ENCODE assay signal across 24 mouse cellular contexts in genomic region chr19:11727304-11727703, GRCm38 (mm10). TPM values are rescaled to one million over a fixed set of nuclear protein-coding genes. Genes with fewer than 3 reads are reported as not detected.
"Had no signal": no experiment of that assay in that cellular context is flagged by ENCODE, and none has a peak within 500 bp of the region (broad histone marks: within the 10 kb centered on the region; RNA-seq: fewer than 3 reads in every experiment).

No protein-coding gene starts in this region.

- H3K36me3 ChIP-seq: intestine, embryonic 15.5 days; limb, embryonic 12.5 days; lung, embryonic 15.5 days; midbrain, embryonic 10.5 days; neural tube, embryonic 15.5 days had no signal

- H3K27ac ChIP-seq: intestine, embryonic 15.5 days; left cerebral cortex, adult 2 months; limb, embryonic 12.5 days; lung, embryonic 15.5 days; macrophage; midbrain, embryonic 10.5 days; neural tube, embryonic 15.5 days had no signal

- H3K4me3 ChIP-seq: intestine, embryonic 15.5 days; left cerebral cortex, adult 2 months; limb, embryonic 12.5 days; lung, embryonic 15.5 days; midbrain, embryonic 10.5 days; myocyte; neural tube, embryonic 15.5 days had no signal

- DNase-seq: kidney, adult 18-20 months; kidney, postnatal 14 days; lung, postnatal 14 days; midbrain, embryonic 14.5 days; right cerebral cortex, postnatal 4 days; spleen, adult 18-20 months; thymus, postnatal 36 days had no signal

- H3K9me3 ChIP-seq: intestine, embryonic 15.5 days; limb, embryonic 12.5 days; lung, embryonic 15.5 days; midbrain, embryonic 10.5 days; neural tube, embryonic 15.5 days had no signal

- ATAC-seq: intestine, embryonic 15.5 days had no signal

- H3K4me1 ChIP-seq: intestine, embryonic 15.5 days; limb, embryonic 12.5 days; midbrain, embryonic 10.5 days; neural tube, embryonic 15.5 days had no signal

- H3K9ac ChIP-seq: intestine, embryonic 15.5 days; limb, embryonic 12.5 days; lung, embryonic 15.5 days; neural tube, embryonic 15.5 days had no signal

- H3K27me3 ChIP-seq: intestine, embryonic 15.5 days; limb, embryonic 12.5 days; lung, embryonic 15.5 days; neural tube, embryonic 15.5 days had no signal

- H3K4me2 ChIP-seq: intestine, embryonic 15.5 days; limb, embryonic 12.5 days; lung, embryonic 15.5 days; neural tube, embryonic 15.5 days had no signal

RNA-seq across cellular contexts. Expression of gene Gif, which starts 20.1 kb away (rescaled TPM):
- total RNA-seq: layer of hippocampus, adult 8-10 months; layer of hippocampus, postnatal 14 days; left cerebral cortex, adult 2 months; left cerebral cortex, postnatal 36 days; liver, adult 2 months had no signal
- polyA plus RNA-seq: intestine, embryonic 15.5 days; kidney, embryonic 14.5 days; limb, embryonic 12.5 days; liver, adult 2 months; macrophage; midbrain, embryonic 10.5 days; midbrain, embryonic 14.5 days; myocyte; neural tube, embryonic 11.5 days; neural tube, embryonic 15.5 days; thymus, postnatal 0 days had no signal

RNA-seq across cellular contexts. Expression of gene Oosp3, which starts 30.4 kb away (rescaled TPM):
- total RNA-seq: layer of hippocampus, adult 8-10 months; layer of hippocampus, postnatal 14 days; left cerebral cortex, adult 2 months; left cerebral cortex, postnatal 36 days; liver, adult 2 months had no signal
- polyA plus RNA-seq: intestine, embryonic 15.5 days; kidney, embryonic 14.5 days; large intestine, adult 2 months; limb, embryonic 12.5 days; liver, adult 2 months; lung, embryonic 15.5 days; macrophage; midbrain, embryonic 10.5 days; midbrain, embryonic 14.5 days; myocyte; neural tube, embryonic 11.5 days; neural tube, embryonic 15.5 days; stomach, embryonic 14.5 days; thymus, postnatal 0 days had no signal

RNA-seq across cellular contexts. Expression of gene Oosp1, which starts 36.4 kb away (rescaled TPM):
- total RNA-seq: layer of hippocampus, adult 8-10 months; layer of hippocampus, postnatal 14 days; left cerebral cortex, adult 2 months; left cerebral cortex, postnatal 36 days; liver, adult 2 months had no signal
- polyA plus RNA-seq: intestine, embryonic 15.5 days; kidney, embryonic 14.5 days; large intestine, adult 2 months; limb, embryonic 12.5 days; liver, adult 2 months; lung, embryonic 15.5 days; macrophage; midbrain, embryonic 10.5 days; midbrain, embryonic 14.5 days; myocyte; neural tube, embryonic 11.5 days; neural tube, embryonic 15.5 days; stomach, embryonic 14.5 days had no signal
